Mouse (Mus musculus): ENCODE results near the gene Itga1.

- no peak for TF ChIP-seq GATA1 (IDR thresholded peaks at IDR 0.05; ENCODE audit: low read length)
- no peak for TF ChIP-seq TAL1 (IDR thresholded peaks at IDR 0.05; ENCODE audit: low read length)
Observed at GRCm38 (mm10) chr13:114964233-114964632, 137.5 kb downstream of the Itga1 start.

Measured in erythroblast, embryonic 14.5 days (primary cell).